ENCODE assay signal across 17 mouse cellular contexts in the genomic region with DNA sequence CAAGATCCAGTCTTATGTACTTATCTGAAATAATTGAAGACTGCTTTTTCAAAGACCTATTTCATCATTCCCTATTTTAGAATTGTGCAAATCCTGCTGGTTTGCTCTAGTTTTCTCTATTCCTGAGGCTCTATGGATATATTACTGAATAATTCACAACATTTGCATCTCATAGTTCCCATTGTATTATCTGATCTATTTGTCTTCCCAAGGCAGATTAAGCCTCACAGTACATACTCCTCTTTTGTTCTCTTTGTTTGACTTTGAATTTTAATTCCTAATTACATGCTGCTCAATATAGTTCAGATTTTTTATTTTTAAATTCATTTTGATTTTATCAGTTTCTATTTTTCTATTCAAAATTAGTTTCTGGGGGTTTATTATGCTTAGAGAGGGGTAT.
"Had no signal": no experiment of that assay in that cellular context is flagged by ENCODE, and none has a peak within 500 bp of the region (broad histone marks: within the 10 kb centered on the region; RNA-seq: fewer than 3 reads in every experiment).

No protein-coding gene starts in this region.

- H3K4me1 ChIP-seq: liver, embryonic 13.5 days; liver, embryonic 15.5 days; lung, embryonic 15.5 days; megakaryocyte, embryonic 14.5 days; neural tube, embryonic 12.5 days; stomach, embryonic 15.5 days had no signal

- H3K36me3 ChIP-seq: liver, embryonic 13.5 days; liver, embryonic 15.5 days; lung, embryonic 15.5 days; neural tube, embryonic 12.5 days; stomach, embryonic 15.5 days had no signal

- H3K27ac ChIP-seq: liver, embryonic 13.5 days; liver, embryonic 15.5 days; lung, embryonic 15.5 days; macrophage; neural tube, embryonic 12.5 days; stomach, embryonic 15.5 days; stomach, postnatal 0 days had no signal

- H3K4me2 ChIP-seq: liver, embryonic 13.5 days; liver, embryonic 15.5 days; lung, embryonic 15.5 days; neural tube, embryonic 12.5 days; stomach, embryonic 15.5 days had no signal

- ATAC-seq: liver, postnatal 0 days; lung, postnatal 0 days had no signal

- H3K9ac ChIP-seq: liver, embryonic 13.5 days; liver, embryonic 15.5 days; liver, postnatal 0 days; lung, embryonic 15.5 days; neural tube, embryonic 12.5 days; stomach, embryonic 15.5 days had no signal

- H3K27me3 ChIP-seq: liver, embryonic 13.5 days; liver, embryonic 15.5 days; lung, embryonic 15.5 days; megakaryocyte, embryonic 14.5 days; neural tube, embryonic 12.5 days; stomach, embryonic 15.5 days had no signal

- H3K4me3 ChIP-seq: liver, embryonic 13.5 days; liver, embryonic 15.5 days; lung, embryonic 15.5 days; megakaryocyte, embryonic 14.5 days; neural tube, embryonic 12.5 days; stomach, embryonic 15.5 days had no signal

- H3K9me3 ChIP-seq: liver, embryonic 13.5 days; liver, embryonic 15.5 days; lung, embryonic 15.5 days; megakaryocyte, embryonic 14.5 days; neural tube, embryonic 12.5 days; stomach, embryonic 15.5 days had no signal

- DNase-seq: liver, embryonic 13.5 days; liver, postnatal 0 days; lung, adult 2 months; lung, postnatal 14 days; lung, postnatal 36 days; right cerebral cortex, postnatal 14 days; thymus, adult 2 months; thymus, postnatal 25 days; thymus, postnatal 4 days had no signal
